Mouse (Mus musculus): ENCODE measurements around the gene Olfr1023.

The Olfr1023 gene

GRCm38 (mm10) chr2:85885340-85885739 lies at the start of gene Olfr1023:
TSS of gene Olfr1023 (plus strand) at chr2:85885640.
- no peak for DNase-seq (ENCODE audit: low spot score)

GRCm38 (mm10) chr2:85845383-85845782 lies 40.1 kb upstream of the Olfr1023 start, which contains the start of gene Olfr1019:
TSS of gene Olfr1019 (minus strand) at chr2:85845483.
- no peak for DNase-seq (ENCODE audit: low spot score)

- DNase-seq (ENCODE audit: low spot score), result no peak
Observed at GRCm38 (mm10) chr2:85846730-85847129, 38.7 kb upstream of the Olfr1023 start, which contains the start of gene Olfr1020. TSS of gene Olfr1020 (plus strand) at chr2:85847030.

- no peak for DNase-seq (ENCODE audit: low spot score)
Observed at GRCm38 (mm10) chr2:85868294-85868693, 17.1 kb upstream of the Olfr1023 start, which contains the start of gene Olfr1022. TSS of gene Olfr1022 (plus strand) at chr2:85868594.

- DNase-seq (ENCODE audit: low spot score), result no peak
Observed at GRCm38 (mm10) chr2:85904952-85905351, 19.5 kb downstream of the Olfr1023 start, which contains the start of gene Olfr1024. TSS of gene Olfr1024 (minus strand) at chr2:85905052.

- DNase-seq (ENCODE audit: low spot score), result no peak
Observed at GRCm38 (mm10) chr2:85913197-85913596, 27.8 kb downstream of the Olfr1023 start.

- no peak for DNase-seq (ENCODE audit: low spot score)
Observed at GRCm38 (mm10) chr2:85914893-85915292, 29.5 kb downstream of the Olfr1023 start, which contains the start of gene Olfr1025-ps1. TSS of gene Olfr1025-ps1 (plus strand) at chr2:85915193.

GRCm38 (mm10) chr2:85921258-85921657 lies 35.8 kb downstream of the Olfr1023 start, which contains the start of gene Olfr1026:
TSS of gene Olfr1026 (plus strand) at chr2:85921558.
- DNase-seq (ENCODE audit: low spot score), result no peak
